Mouse (Mus musculus) ES-Bruce4 (cell line): ENCODE results near the gene Cd300ld5. TPM values are rescaled to one million over a fixed set of nuclear protein-coding genes. Genes with fewer than 3 reads are reported as not detected.
"Not testable (repeated sequence)": the region's sequence is repeated elsewhere in the genome, so short reads cannot be mapped to it uniquely, and the experiment has no call there.

Experiments
- H3K27ac ChIP-seq: 2 replicates; pipeline ENCODE4 v1.5.1; 2012; ENCODE audit warnings: low read length, inconsistent platforms; ENCODE audit not compliant: insufficient read depth
- H3K27me3 ChIP-seq: 2 replicates; pipeline ENCODE4 v1.6.1; 2012; ENCODE audit warnings: mild to moderate bottlenecking, low read length, inconsistent platforms; ENCODE audit not compliant: control insufficient read depth, poor library complexity, insufficient read depth, severe bottlenecking
- H3K36me3 ChIP-seq: 2 replicates; pipeline ENCODE4 v1.6.1; 2012; ENCODE audit warnings: inconsistent platforms, mild to moderate bottlenecking, low read length, moderate library complexity; ENCODE audit not compliant: control insufficient read depth, poor library complexity, insufficient read depth, severe bottlenecking
- H3K4me1 ChIP-seq: one replicate; pipeline ENCODE4 v1.8.1; 2011; ENCODE audit warnings: low read length; ENCODE audit not compliant: control insufficient read depth, insufficient read depth
- H3K4me3 ChIP-seq: 2 replicates; pipeline ENCODE4 v1.5.1; 2011; ENCODE audit warnings: low read depth, mild to moderate bottlenecking, low read length
- H3K9ac ChIP-seq: 2 replicates; pipeline ENCODE4 v1.6.1; 2012; ENCODE audit warnings: low read depth, mild to moderate bottlenecking, inconsistent platforms; ENCODE audit not compliant: poor library complexity, severe bottlenecking
- H3K9me3 ChIP-seq: replicated peaks from 2 replicates; pipeline ENCODE4 v1.6.1; 2012; ENCODE audit warnings: mild to moderate bottlenecking, low read length, inconsistent platforms; ENCODE audit not compliant: control insufficient read depth, poor library complexity, insufficient read depth, severe bottlenecking
- CTCF ChIP-seq: IDR thresholded peaks from one replicate; pipeline ENCODE4 v1.8.1; 2011; ENCODE audit warnings: low read depth, low read length
- EP300 ChIP-seq: IDR thresholded peaks from 2 replicates; pipeline ENCODE4 v1.6.1; 2011; ENCODE audit warnings: low read depth, low read length; ENCODE audit not compliant: insufficient read depth
- POLR2A ChIP-seq: IDR thresholded peaks from one replicate; pipeline ENCODE4 v1.8.1; 2011; ENCODE audit warnings: low read length; ENCODE audit not compliant: insufficient read depth
- polyA plus RNA-seq: library from polyadenylated mRNA; stranded (reverse); fragments of >200 nt; gene quantifications from 2 replicates; pipeline ENCODE4 v1.2.4, GENCODE M21; 2011; ENCODE audit warnings: low read depth; ENCODE audit not compliant: missing spikeins, insufficient read depth, insufficient read length

Gene Cd300ld5
- polyA plus RNA-seq, 1 experiment, result not detected

GRCm38 (mm10) chr11:115054537-115054936 is 17.0 kb upstream of the Cd300ld5 start:
- Histone ChIP-seq H3K4me1 (no peaks in the 10 kb centered on the region), H3K36me3 (no peaks in the 10 kb centered on the region), H3K27me3 (no peaks in the 10 kb centered on the region), H3K9ac (no peak overlapping the region), H3K9me3 (no peaks in the 10 kb centered on the region), H3K4me3 (no peak overlapping the region), H3K27ac (no peak overlapping the region)
- TF ChIP-seq EP300 (no peak), CTCF (no peak), POLR2A (no peak)

- Histone ChIP-seq H3K9me3 (no peaks in the 10 kb centered on the region), H3K27me3 (no peaks in the 10 kb centered on the region), H3K4me1 (no peaks in the 10 kb centered on the region), H3K4me3 (no peak overlapping the region), H3K36me3 (no peaks in the 10 kb centered on the region), H3K9ac (no peak overlapping the region), H3K27ac (no peak overlapping the region; the same call in 1 of the 2 replicates)
- no peak for TF ChIP-seq CTCF
- TF ChIP-seq POLR2A, result no peak
- peak; percentile 64; the same call in 1 of the 2 replicates for TF ChIP-seq EP300
Measured at GRCm38 (mm10) chr11:115052991-115053390, 15.4 kb upstream of the Cd300ld5 start.

- Histone ChIP-seq H3K27me3 (no peaks in the 10 kb centered on the region), H3K9me3 (no peaks in the 10 kb centered on the region), H3K36me3 (no peaks in the 10 kb centered on the region), H3K4me3 (no peak overlapping the region), H3K27ac (no peak overlapping the region), H3K4me1 (no peaks in the 10 kb centered on the region), H3K9ac (no peak overlapping the region)
- TF ChIP-seq EP300 (no peak), CTCF (no peak), POLR2A (no peak)
Measured at GRCm38 (mm10) chr11:115052206-115052605, 14.6 kb upstream of the Cd300ld5 start.

- Histone ChIP-seq H3K27me3 (no peaks in the 10 kb centered on the region), H3K9ac (no peak overlapping the region), H3K4me3 (no peak overlapping the region), H3K9me3 (no peaks in the 10 kb centered on the region), H3K4me1 (no peaks in the 10 kb centered on the region), H3K27ac (no peak overlapping the region), H3K36me3 (no peaks in the 10 kb centered on the region)
- TF ChIP-seq EP300 (no peak), CTCF (no peak), POLR2A (no peak)
Measured at GRCm38 (mm10) chr11:115049282-115049895, 11.8 kb upstream of the Cd300ld5 start.

- Histone ChIP-seq H3K9ac (no peak within 1 kb of the TSS), H3K36me3 (no peaks in the 10 kb centered on the region), H3K4me1 (no peaks in the 10 kb centered on the region), H3K27me3 (no peaks in the 10 kb centered on the region), H3K27ac (no peak within 1 kb of the TSS), H3K9me3 (no peaks in the 10 kb centered on the region), H3K4me3 (no peak within 1 kb of the TSS)
- TF ChIP-seq EP300, result no peak
- no peak for TF ChIP-seq POLR2A
- TF ChIP-seq CTCF, result no peak
Measured at GRCm38 (mm10) chr11:115048259-115048658, 10.7 kb upstream of the Cd300ld5 start, which contains the start of gene Cd300ld3. Gene Cd300ld3 (minus strand): TSS chr11:115048409.

- not testable (repeated sequence) for H3K27me3 ChIP-seq, H3K27ac ChIP-seq, H3K9ac ChIP-seq, H3K36me3 ChIP-seq, H3K4me3 ChIP-seq, H3K4me1 ChIP-seq, H3K9me3 ChIP-seq
Measured at GRCm38 (mm10) chr11:115026912-115027311, 10.7 kb downstream of the Cd300ld5 start, which contains the start of gene Cd300ld4. Gene Cd300ld4 (minus strand): TSS chr11:115027012.

- not testable (repeated sequence) for H3K36me3 ChIP-seq, H3K4me1 ChIP-seq, H3K9ac ChIP-seq, H3K27me3 ChIP-seq, H3K4me3 ChIP-seq, H3K27ac ChIP-seq, H3K9me3 ChIP-seq
Measured at GRCm38 (mm10) chr11:115016093-115016492, 21.5 kb downstream of the Cd300ld5 start, which contains the start of gene Cd300ld2. Gene Cd300ld2 (minus strand): TSS chr11:115016193.
